20 mouse cellular contexts compared by ENCODE assay signal in the genomic region with DNA sequence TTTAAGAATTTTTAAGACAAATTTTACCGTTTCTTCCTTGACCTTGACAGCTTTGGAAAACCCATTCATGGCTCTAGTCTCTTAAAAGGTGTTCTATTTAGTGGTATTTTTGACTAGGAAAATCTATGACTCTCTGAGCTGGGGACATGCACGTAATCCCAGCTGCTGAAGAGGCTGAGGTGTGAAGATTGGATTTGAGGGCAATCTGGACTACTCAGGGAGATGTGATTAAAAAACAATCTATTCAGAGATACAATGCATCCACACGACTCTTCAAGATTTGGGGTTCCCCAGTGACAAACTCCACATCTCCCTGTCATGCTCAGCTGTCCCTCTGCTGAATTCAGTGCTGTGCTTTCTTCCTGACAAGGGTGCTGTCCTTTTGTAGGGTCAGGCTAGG.
A peak's percentile ranks its signal among the peaks of the same experiment; 100 is the strongest.
DNase-seq lines count a peak whose midpoint lies in the region; ATAC-seq and TF ChIP-seq lines count a peak whose summit lies in the region.
"Had no signal": no experiment of that assay in that cellular context is flagged by ENCODE, and none has a peak within 500 bp of the region (broad histone marks: within the 10 kb centered on the region; RNA-seq: fewer than 3 reads in every experiment).

No protein-coding gene starts in this region.

- no peak overlapping the region for H3K4me3 ChIP-seq in layer of hippocampus, adult 2 months
- H3K4me3 ChIP-seq: embryonic facial prominence, embryonic 13.5 days; forebrain, embryonic 13.5 days; heart, embryonic 12.5 days; hindbrain, embryonic 12.5 days had no signal

- no peak for DNase-seq in frontal cortex, postnatal 25 days (ENCODE audit: low spot score in 2 of 2)
- peak; percentile 11 to 20 for DNase-seq in layer of hippocampus, adult 2 months (ENCODE audit: low spot score in 2 of 2)
- DNase-seq in layer of hippocampus, postnatal 36 days = no peak
- DNase-seq in right cerebral cortex, adult 2 months (ENCODE audit: low spot score in 2 of 2) = peak; percentile 29 to 36
- DNase-seq in right cerebral cortex, postnatal 25 days = no peak
- no peak for DNase-seq in gastrocnemius, postnatal 10 days
- DNase-seq: adrenal gland, postnatal 10 days; B cell, adult 2 months; cerebellum, adult 11-12 months; cerebellum, adult 9-10 months; cerebellum, postnatal 36 days; forebrain, postnatal 0 days; gastrocnemius, postnatal 25 days; heart, postnatal 4 days had no signal

- H3K27ac ChIP-seq in layer of hippocampus, adult 2 months = peak overlapping the region; percentile 55; the same call in 1 of the 2 replicates
- H3K27ac ChIP-seq: embryonic facial prominence, embryonic 13.5 days; forebrain, embryonic 13.5 days; hindbrain, embryonic 12.5 days had no signal

- TF ChIP-seq CTCF in layer of hippocampus, adult 2 months (conservative IDR thresholded peaks at IDR 0.05) = no peak

- ATAC-seq in frontal cortex, adult (ENCODE audit: low TSS enrichment) = peak; percentile 62; the same call in 1 of the 2 replicates
- ATAC-seq: forebrain, embryonic 13.5 days; forebrain, postnatal 0 days; hindbrain, embryonic 16.5 days had no signal

Comparison
In these comparisons a context has a peak if more than half of its experiments do, and no peak if none do; other contexts are left out.
1. DNase-seq: peak in layer of hippocampus, adult 2 months (2 of 2) and right cerebral cortex, adult 2 months (2 of 2); none in frontal cortex, postnatal 25 days (0 of 2), layer of hippocampus, postnatal 36 days (0 of 2), right cerebral cortex, postnatal 25 days (single experiment) and gastrocnemius, postnatal 10 days (single experiment).